Mouse (Mus musculus) kidney, embryonic 16.5 days (tissue): Measurements from ENCODE around the gene Phka2. TPM values are rescaled to one million over a fixed set of nuclear protein-coding genes. Genes with fewer than 3 reads are reported as not detected.

Experiments used
- ATAC-seq: fragments of 200-750 bp; cut with Nextera tagmentation; 2 replicates; pipeline ENCODE4 v1.8.0; 2017; ENCODE audit warnings: moderate TSS enrichment; ENCODE audit not compliant: low FRiP score, low TSS enrichment
- H3K27ac ChIP-seq: fragments of 300-500 bp; sonication (generic); 2 replicates; pipeline ENCODE4 v1.5.1; 2014; ENCODE audit warnings: low read length
- H3K27me3 ChIP-seq: fragments of 300-500 bp; sonication (generic); 2 replicates; pipeline ENCODE4 v1.6.1; 2014; ENCODE audit warnings: low read length, control low read depth, mixed read lengths; ENCODE audit not compliant: insufficient read depth
- H3K36me3 ChIP-seq: fragments of 300-500 bp; sonication (generic); 2 replicates; pipeline ENCODE4 v1.6.1; 2014; ENCODE audit warnings: low read length, control low read depth, mixed read lengths; ENCODE audit not compliant: insufficient read depth
- H3K4me1 ChIP-seq: fragments of 300-500 bp; sonication (generic); 2 replicates; pipeline ENCODE4 v1.6.1; 2014; ENCODE audit warnings: low read length, control low read depth, mixed read lengths; ENCODE audit not compliant: insufficient read depth
- H3K4me2 ChIP-seq: fragments of 300-500 bp; sonication (generic); replicated peaks from 2 replicates; pipeline ENCODE4 v1.6.1; 2014; ENCODE audit warnings: low read depth, low read length
- H3K4me3 ChIP-seq: fragments of 300-500 bp; sonication (generic); 2 replicates; pipeline ENCODE4 v1.5.1; 2014; ENCODE audit warnings: mild to moderate bottlenecking, low read length
- H3K9ac ChIP-seq: fragments of 300-500 bp; sonication (generic); replicated peaks from 2 replicates; pipeline ENCODE4 v1.6.1; 2014; ENCODE audit warnings: low read length
- H3K9me3 ChIP-seq: fragments of 300-500 bp; sonication (generic); 2 replicates; pipeline ENCODE4 v1.6.1; 2016; ENCODE audit warnings: low read length, control low read depth
- WGBS: fragments of 180-500 bp; shearing (Covaris S2); extraction: QIAGEN DNeasy Blood & Tissue Kit; methylation state at CpG from one replicate; pipeline ENCODE4 v1.1.7; 2014; 5-methylcytosine and 5-hydroxymethylcytosine counted together
- polyA plus RNA-seq: library from polyadenylated mRNA; unstranded; fragments of >200 nt; fragmentation: Nextera tagmentation; extraction: Ambion mirVana; gene quantifications from 2 replicates; pipeline ENCODE4 v1.2.1, GENCODE M21; 2015

Gene Phka2
- polyA plus RNA-seq, 1 experiment from 2014 or later: 15.8 TPM

- H3K27ac ChIP-seq: no peak overlapping the region
- no peak overlapping the region for H3K9ac ChIP-seq
- no peaks in the 10 kb centered on the region for H3K9me3 ChIP-seq
- H3K4me2 ChIP-seq: no peak overlapping the region
- peaks cover 8% of the 10 kb centered on the region; the same call in 1 of the 2 replicates for H3K27me3 ChIP-seq
- no peaks in the 10 kb centered on the region for H3K4me1 ChIP-seq
- ATAC-seq: no peak
- H3K4me3 ChIP-seq: no peak overlapping the region
- H3K36me3 ChIP-seq: no peaks in the 10 kb centered on the region
- WGBS: 79% methylated on average over 2 of the region's 2 CpGs
Measured at GRCm38 (mm10) chrX:160610482-160610881, 108.5 kb downstream of the Phka2 start.

GRCm38 (mm10) chrX:160610882-160611644 lies 109.1 kb downstream of the Phka2 start:
- Histone ChIP-seq H3K27me3 (peaks cover 8% of the 10 kb centered on the region; the same call in 1 of the 2 replicates), H3K4me3 (no peak overlapping the region), H3K4me1 (no peaks in the 10 kb centered on the region), H3K27ac (no peak overlapping the region), H3K9ac (no peak overlapping the region), H3K9me3 (no peaks in the 10 kb centered on the region), H3K36me3 (no peaks in the 10 kb centered on the region), H3K4me2 (no peak overlapping the region)
- WGBS: 46% methylated on average over 4 of the region's 4 CpGs
- no peak for ATAC-seq

Other genes with a start within 250 kb of the Phka2 start
- 1.3 and 1.4 TPM in 2 replicates for gene Adgrg2, start 111.5 kb upstream of the Phka2 start, polyA plus RNA-seq
- gene Ppef1, start 233.6 kb downstream of the Phka2 start, polyA plus RNA-seq: 0.11 TPM in 1 of 2 replicates, not detected in the other